Mouse (Mus musculus): ENCODE results near the gene Hist1h2ak. TPM values are rescaled to one million over a fixed set of nuclear protein-coding genes. Genes with fewer than 3 reads are reported as not detected.
"Not testable (repeated sequence)": the region's sequence is repeated elsewhere in the genome, so short reads cannot be mapped to it uniquely, and the experiment has no call there.

Gene Hist1h2ak
- polyA plus RNA-seq, 1 experiment from 2014 or later = 32.0 TPM

- ATAC-seq (replicated peaks; ENCODE audit: low FRiP score) = no peak
- Histone ChIP-seq H3K27me3 (no peaks in the 10 kb centered on the region), H3K4me1 (peaks cover under 1% of the 10 kb centered on the region; the same call in 1 of the 2 replicates), H3K27ac (no peak overlapping the region), H3K36me3 (no peaks in the 10 kb centered on the region), H3K9me3 (replicated peaks) (no peaks in the 10 kb centered on the region), H3K4me3 (replicated peaks) (no peak overlapping the region), H3K9ac (no peak overlapping the region), H3K4me2 (no peak overlapping the region)
- 37% methylated on average over 11 of the region's 11 CpGs for WGBS
These were observed 25.6 kb downstream of the Hist1h2ak start for GRCm38 (mm10) chr13:21727948-21728572.

GRCm38 (mm10) chr13:21722993-21723836 lies 30.4 kb downstream of the Hist1h2ak start:
- Histone ChIP-seq H3K4me1 (peaks cover 31% of the 10 kb centered on the region), H3K4me3 (replicated peaks) (no peak overlapping the region; the same call in 1 of the 2 replicates), H3K27me3 (no peaks in the 10 kb centered on the region), H3K9ac (no peak overlapping the region; the same call in 1 of the 2 replicates), H3K36me3 (no peaks in the 10 kb centered on the region), H3K4me2 (peak overlapping the region; percentile 61), H3K9me3 (replicated peaks) (no peaks in the 10 kb centered on the region), H3K27ac (peak overlapping the region; percentile 94)
- 31% methylated on average over 5 of the region's 5 CpGs for WGBS
- no peak for ATAC-seq (replicated peaks; ENCODE audit: low FRiP score)

- H3K27ac ChIP-seq = peak overlapping the region; percentile 94
- peak overlapping the region; percentile 43 for H3K9ac ChIP-seq
- 2% methylated on average over 11 of the region's 11 CpGs for WGBS
- no peak; the same call in 1 of the 2 replicates for ATAC-seq (replicated peaks; ENCODE audit: low FRiP score)
- peak overlapping the region; percentile 45 for H3K4me3 ChIP-seq (replicated peaks)
- peak overlapping the region; percentile 61 for H3K4me2 ChIP-seq
- H3K9me3 ChIP-seq (replicated peaks) = no peaks in the 10 kb centered on the region
- H3K4me1 ChIP-seq = peaks cover 32% of the 10 kb centered on the region
- H3K36me3 ChIP-seq = no peaks in the 10 kb centered on the region
- H3K27me3 ChIP-seq = no peaks in the 10 kb centered on the region
These were observed 31.2 kb downstream of the Hist1h2ak start for GRCm38 (mm10) chr13:21722373-21722925.

GRCm38 (mm10) chr13:21721757-21722372 lies 31.8 kb downstream of the Hist1h2ak start, which contains the start of gene Hist1h2bm:
Gene Hist1h2bm (plus strand): TSS chr13:21722044.
- Histone ChIP-seq H3K27ac (peak within 1 kb of the TSS; percentile 94), H3K9ac (peak within 1 kb of the TSS; percentile 54), H3K4me1 (peaks cover 34% of the 10 kb centered on the region), H3K4me3 (replicated peaks) (peak within 1 kb of the TSS; percentile 45), H3K4me2 (peak within 1 kb of the TSS; percentile 61)
- not testable (repeated sequence) for H3K27me3 ChIP-seq; H3K9me3 ChIP-seq (replicated peaks); H3K36me3 ChIP-seq
- ATAC-seq (replicated peaks; ENCODE audit: low FRiP score) = peak; percentile 97
- under 1% methylated on average over 37 of the region's 37 CpGs for WGBS

GRCm38 (mm10) chr13:21721107-21721756 lies 32.4 kb downstream of the Hist1h2ak start:
- Histone ChIP-seq H3K4me1 (peaks cover 36% of the 10 kb centered on the region), H3K4me3 (replicated peaks) (peak overlapping the region; percentile 45), H3K9ac (peak overlapping the region; percentile 54), H3K4me2 (peak overlapping the region; percentile 61), H3K27ac (peak overlapping the region; percentile 94)
- ATAC-seq (replicated peaks; ENCODE audit: low FRiP score) = peak; percentile 19
- under 1% methylated on average over 22 of the region's 44 CpGs for WGBS
- H3K36me3 ChIP-seq; H3K9me3 ChIP-seq (replicated peaks); H3K27me3 ChIP-seq: not testable (repeated sequence)

GRCm38 (mm10) chr13:21718381-21719080 lies 35.1 kb downstream of the Hist1h2ak start:
- ATAC-seq (replicated peaks; ENCODE audit: low FRiP score) = no peak

GRCm38 (mm10) chr13:21717397-21718357 lies 36.0 kb downstream of the Hist1h2ak start, which contains the start of gene Hist1h3h:
Gene Hist1h3h (plus strand): TSS chr13:21717659.
- H3K9me3 ChIP-seq (replicated peaks); H3K27me3 ChIP-seq; H3K36me3 ChIP-seq: not testable (repeated sequence)
- peaks cover 42% of the 10 kb centered on the region for H3K4me1 ChIP-seq
- 1% methylated on average over 24 of the region's 56 CpGs for WGBS
- H3K9ac ChIP-seq = peak within 1 kb of the TSS; percentile 65
- peak within 1 kb of the TSS; percentile 51 for H3K4me3 ChIP-seq (replicated peaks)
- peak; percentile 41 for ATAC-seq (replicated peaks; ENCODE audit: low FRiP score)
- peak within 1 kb of the TSS; percentile 98 for H3K27ac ChIP-seq
- H3K4me2 ChIP-seq = peak within 1 kb of the TSS; percentile 79

More at GRCm38 (mm10) chr13:21718381-21719080, 35.1 kb downstream of the Hist1h2ak start:
- Histone ChIP-seq H3K4me1 (peaks cover 46% of the 10 kb centered on the region), H3K9ac (peak overlapping the region; percentile 62), H3K36me3 (no peaks in the 10 kb centered on the region), H3K27me3 (no peaks in the 10 kb centered on the region), H3K27ac (peak overlapping the region; percentile 92), H3K9me3 (replicated peaks) (no peaks in the 10 kb centered on the region), H3K4me3 (replicated peaks) (peak overlapping the region; percentile 51), H3K4me2 (peak overlapping the region; percentile 79)
- WGBS = 49% methylated on average over 4 of the region's 4 CpGs

GRCm38 (mm10) chr13:21716540-21717391 lies 36.9 kb downstream of the Hist1h2ak start:
- Histone ChIP-seq H3K27ac (peak overlapping the region; percentile 98), H3K4me1 (peaks cover 37% of the 10 kb centered on the region), H3K4me2 (peak overlapping the region; percentile 79), H3K9ac (peak overlapping the region; percentile 65), H3K4me3 (replicated peaks) (peak overlapping the region; percentile 49)
- H3K9me3 ChIP-seq (replicated peaks); H3K27me3 ChIP-seq; H3K36me3 ChIP-seq: not testable (repeated sequence)
- WGBS = 0% methylated on average over 15 of the region's 38 CpGs
- 0 out of 2 replicates have a peak, but pooled peaks have one; percentile 0 for ATAC-seq (replicated peaks; ENCODE audit: low FRiP score)

GRCm38 (mm10) chr13:21715864-21716539 lies 37.6 kb downstream of the Hist1h2ak start, which contains the start of the genes Hist1h2bl and Hist1h2ai:
Gene Hist1h2bl (minus strand): TSS chr13:21716143.
Gene Hist1h2ai (plus strand): TSS chr13:21716422.
- Histone ChIP-seq H3K4me3 (replicated peaks) (peak within 1 kb of the TSS; percentile 49), H3K4me2 (peak within 1 kb of the TSS; percentile 79), H3K27ac (peak within 1 kb of the TSS; percentile 98), H3K9ac (peak within 1 kb of the TSS; percentile 67), H3K4me1 (peaks cover 42% of the 10 kb centered on the region)
- H3K9me3 ChIP-seq (replicated peaks); H3K27me3 ChIP-seq; H3K36me3 ChIP-seq: not testable (repeated sequence)
- under 1% methylated on average over 37 of the region's 50 CpGs for WGBS
- ATAC-seq (replicated peaks; ENCODE audit: low FRiP score) = peak; percentile 94
